Mouse (Mus musculus) lung, postnatal 0 days (tissue): Measurements from ENCODE around the gene Tpra1.

Source experiments
- CTCF ChIP-seq: IDR thresholded peaks from 2 replicates; pipeline ENCODE4 v1.5.1; 2016; ENCODE audit warnings: antibody characterized with exemption, mild to moderate bottlenecking
- EP300 ChIP-seq: IDR thresholded peaks from 2 replicates; pipeline ENCODE4 v1.6.1; 2016; ENCODE audit warnings: antibody characterized with exemption, mild to moderate bottlenecking, control low read depth

DNA sequence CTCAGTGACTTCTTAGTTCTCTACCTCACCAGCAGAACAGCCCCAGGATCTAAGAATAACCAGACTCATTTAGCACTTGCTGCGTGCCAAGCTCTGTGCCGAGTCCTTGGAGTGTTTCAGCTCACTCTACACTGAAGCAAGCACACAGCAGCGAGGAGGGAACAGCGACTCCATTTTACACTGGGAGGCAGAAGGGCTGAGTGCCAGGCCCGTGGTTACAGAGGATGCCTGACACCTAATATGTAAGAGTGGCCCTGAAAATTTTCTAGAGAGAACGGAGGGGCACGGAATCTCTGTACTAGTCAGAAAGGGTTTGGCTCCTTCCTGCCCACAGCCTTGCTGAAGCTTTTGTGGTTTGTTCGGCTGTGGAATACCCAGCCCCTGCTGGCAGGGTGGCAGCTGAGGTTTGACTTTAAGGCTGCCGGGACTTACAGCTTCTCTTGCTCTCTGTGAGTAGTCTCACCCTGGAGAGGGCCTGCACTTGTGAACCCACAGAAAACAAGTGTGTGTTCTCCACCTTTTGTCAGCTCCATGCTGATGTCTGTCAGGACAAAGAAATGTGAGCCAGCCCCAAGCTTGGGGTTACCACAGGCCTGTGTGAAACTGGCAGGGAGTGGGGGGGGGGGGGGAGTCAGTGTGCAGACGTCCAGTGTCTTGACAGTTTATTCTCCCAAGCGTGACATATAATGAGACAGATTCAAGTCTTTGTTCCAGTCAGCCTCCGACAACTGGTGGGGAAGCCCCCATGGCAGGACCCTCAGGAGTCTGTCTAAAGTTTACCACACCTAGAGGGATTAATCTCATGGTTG, 37.4 kb downstream of the Tpra1 start:
- TF ChIP-seq CTCF, result no peak
- TF ChIP-seq EP300, result no peak
